Mouse (Mus musculus): Measurements from ENCODE around the gene Rnf157.
A peak's percentile ranks its signal among the peaks of the same experiment; 100 is the strongest.

Gene Rnf157

GRCm38 (mm10) chr11:116434287-116434966, 21.6 kb upstream of the Rnf157 start:
- DNase-seq (ENCODE audit: low read depth, low spot score): peak; percentile 87

DNA sequence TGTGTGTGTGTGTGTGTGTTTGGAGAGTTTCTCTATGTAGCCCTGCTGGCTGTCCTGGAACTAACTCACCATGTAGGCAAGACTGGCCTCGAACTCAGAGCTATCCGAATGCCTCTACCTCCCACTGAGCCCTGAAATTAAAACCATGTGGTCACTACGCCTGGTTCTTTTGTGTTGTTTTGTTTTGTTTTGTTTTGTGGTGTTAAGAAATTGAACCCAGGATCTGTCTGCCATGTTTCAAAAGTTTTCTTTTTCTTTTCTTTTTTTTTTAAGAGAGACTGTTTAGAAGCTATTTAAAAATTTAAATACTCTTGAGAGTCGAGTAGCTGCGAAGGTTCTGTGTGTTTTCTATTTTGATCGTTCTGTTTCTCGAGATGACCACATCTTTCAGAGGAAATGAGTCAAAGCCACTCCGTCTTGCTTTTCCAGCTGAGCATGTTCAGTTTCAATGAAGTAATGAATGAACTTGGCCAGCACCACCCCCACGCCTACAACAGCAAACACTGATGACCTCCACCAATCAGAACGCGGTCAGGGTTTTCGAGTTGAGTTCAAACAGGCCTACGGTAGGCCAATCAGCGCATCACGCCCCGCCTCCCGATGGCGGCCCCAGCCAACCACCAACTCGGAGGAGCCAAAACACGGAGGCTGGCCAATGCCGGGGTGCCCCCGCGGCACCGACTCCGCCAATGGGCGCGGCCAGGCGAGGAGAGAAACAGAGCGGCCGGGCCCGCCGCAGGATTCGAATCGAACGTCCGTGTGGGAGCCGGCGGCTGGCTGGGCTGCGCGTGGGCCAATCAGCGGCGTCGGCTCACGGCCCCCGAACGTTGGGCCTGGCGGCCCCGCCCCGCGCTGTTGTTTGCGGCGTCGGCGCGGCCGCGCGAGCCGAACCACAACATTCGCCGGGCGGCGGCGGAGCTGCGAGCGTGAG, 20.8 kb upstream of the Rnf157 start, which contains the start of gene Ubald2:
Gene Ubald2, plus strand, starts transcription at position 739 of the 931 bp plus-strand sequence.
- DNase-seq (ENCODE audit: low read depth, low spot score): peak; percentile 100

GRCm38 (mm10) chr11:116432593-116433355, 19.9 kb upstream of the Rnf157 start:
- no peak for DNase-seq (ENCODE audit: low read depth, low spot score)

DNA sequence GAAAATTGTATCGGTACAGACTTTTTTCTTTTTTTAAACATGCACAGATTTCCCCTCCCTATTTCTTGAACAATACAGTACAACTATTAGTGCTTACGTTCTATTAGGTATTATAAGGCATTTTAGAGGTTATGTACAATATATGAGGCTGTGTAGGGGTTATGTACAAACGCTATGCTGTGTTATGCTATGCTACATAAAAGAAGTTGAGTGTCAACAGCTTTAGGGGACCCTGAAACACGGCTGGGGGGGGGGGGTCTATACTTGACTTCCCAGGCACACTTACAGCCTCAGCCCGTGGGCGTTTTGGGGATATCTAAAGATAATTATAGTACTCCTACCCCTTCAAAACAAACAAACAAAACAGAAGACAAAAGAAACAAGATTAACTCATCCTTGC, 19.3 kb upstream of the Rnf157 start:
- no peak for DNase-seq (ENCODE audit: low read depth, low spot score)

GRCm38 (mm10) chr11:116431428-116432077, 18.7 kb upstream of the Rnf157 start:
- no peak for DNase-seq (ENCODE audit: low read depth, low spot score)

DNA sequence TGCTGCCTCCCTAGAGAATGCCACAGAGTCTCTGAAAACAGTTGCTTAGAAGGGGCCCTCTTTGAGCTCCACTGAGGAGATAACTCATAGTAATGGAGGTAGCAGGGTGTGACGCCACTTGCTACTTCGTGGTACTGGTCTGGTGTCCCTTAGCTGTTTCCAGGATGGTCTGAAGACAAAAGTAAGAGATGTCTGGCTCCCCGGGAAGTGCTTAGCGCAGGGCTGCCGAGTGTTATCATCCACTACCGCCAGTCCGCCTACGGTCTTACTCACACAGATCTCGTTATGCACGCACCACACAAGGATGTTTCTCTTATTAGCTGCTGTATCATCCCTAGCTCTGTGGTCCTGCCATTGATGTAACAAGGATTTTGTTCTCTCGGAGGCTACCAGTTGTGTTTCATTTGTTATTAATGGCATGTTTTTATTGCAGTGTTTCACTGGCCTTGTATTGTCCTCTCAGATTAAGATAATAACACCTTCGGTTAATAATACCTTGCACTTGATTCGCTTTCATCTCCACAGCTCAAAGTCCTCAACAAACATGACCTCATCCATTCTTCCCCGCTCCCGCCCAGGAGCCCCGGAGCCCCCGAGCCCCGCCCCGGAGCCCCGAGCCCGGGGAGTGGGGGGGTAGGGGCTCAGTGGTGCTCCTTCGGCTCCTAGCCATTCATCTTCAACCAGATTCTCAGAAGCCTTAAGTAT, 18.0 kb upstream of the Rnf157 start:
- no peak for DNase-seq (ENCODE audit: low read depth, low spot score)

DNA sequence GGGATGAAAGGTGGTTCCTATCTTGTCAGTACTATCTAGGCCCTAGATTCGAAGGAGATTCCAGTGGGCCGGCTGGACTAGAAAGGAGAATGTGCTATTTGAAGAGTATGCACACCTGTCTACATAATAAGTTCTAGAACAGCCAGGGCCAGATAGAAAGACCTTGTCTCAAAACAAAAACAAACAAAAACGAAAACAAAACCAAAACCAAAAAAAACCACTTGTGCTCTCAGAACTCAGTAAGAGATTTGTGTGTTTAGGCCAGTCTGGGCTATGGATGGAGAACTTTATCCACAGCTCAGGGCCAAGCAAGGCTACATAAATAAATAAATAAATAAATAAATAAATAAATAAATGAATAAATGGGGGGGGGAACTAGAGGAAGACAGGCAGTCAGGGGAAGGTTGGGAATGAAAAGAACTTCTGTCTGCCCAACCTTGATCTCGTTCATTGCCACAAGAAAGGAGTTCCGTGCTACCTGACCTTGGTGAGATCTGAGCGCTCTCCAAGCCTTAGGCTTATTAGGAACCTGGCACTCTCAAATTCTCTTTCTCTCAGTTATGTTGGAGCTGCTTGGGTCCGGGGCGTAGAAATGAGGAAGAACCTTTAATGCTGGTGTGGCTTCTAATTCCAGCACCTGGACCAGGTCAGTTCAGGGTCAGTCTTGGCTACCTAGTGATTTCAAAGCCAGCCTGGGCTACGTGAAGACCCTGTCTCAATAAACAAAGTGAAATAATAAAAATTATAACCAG, 17.2 kb upstream of the Rnf157 start:
- DNase-seq (ENCODE audit: low read depth, low spot score): peak; percentile 25

DNA sequence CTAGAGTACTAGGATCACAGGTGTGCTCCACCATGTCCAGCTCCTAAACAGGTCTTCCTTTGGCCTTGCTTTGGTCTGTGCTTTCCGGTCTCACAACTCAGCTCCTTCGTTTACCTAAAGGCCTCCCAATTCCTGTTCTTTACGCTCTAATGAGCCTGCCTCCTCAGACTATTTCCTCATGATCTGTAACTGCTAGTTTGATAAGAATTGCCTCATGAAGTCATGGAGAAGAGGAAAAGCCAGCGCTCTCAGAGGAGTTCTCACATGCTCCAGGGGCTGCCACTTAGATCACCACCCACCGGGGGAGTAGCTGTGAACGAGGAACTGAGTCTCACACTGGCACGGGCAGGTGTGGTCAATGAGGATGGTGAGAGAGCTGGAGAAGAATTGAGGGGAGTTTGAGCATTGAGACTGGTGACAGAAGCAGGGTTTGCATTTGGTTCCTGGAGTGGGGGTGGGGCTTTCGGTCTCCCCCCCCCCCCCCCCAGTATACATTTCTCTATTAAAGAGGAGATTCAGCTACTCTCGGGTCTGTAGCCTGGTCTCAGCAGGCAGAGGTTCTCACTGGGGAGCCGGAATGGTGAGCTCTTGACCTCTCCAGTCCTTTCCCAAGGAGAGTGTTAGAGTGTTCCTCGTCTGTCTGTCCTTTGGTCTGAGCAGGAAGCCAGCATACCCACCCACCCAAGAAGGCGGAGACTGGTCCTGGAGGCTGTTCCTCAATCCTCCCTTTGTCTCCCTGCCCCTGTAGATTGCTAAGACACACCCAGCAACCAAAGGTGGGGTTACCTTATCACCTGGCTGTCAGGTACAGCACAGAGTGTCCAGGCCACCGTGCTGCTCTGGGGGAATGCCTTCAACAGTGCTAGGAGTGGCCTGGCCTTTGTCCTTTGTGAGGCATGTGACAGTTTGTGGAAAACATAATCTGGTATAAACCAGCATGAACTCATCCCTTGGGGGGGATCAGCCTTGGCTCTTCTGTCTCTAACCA, 16.3 kb upstream of the Rnf157 start:
- DNase-seq (ENCODE audit: low read depth, low spot score): peak; percentile 75

DNA sequence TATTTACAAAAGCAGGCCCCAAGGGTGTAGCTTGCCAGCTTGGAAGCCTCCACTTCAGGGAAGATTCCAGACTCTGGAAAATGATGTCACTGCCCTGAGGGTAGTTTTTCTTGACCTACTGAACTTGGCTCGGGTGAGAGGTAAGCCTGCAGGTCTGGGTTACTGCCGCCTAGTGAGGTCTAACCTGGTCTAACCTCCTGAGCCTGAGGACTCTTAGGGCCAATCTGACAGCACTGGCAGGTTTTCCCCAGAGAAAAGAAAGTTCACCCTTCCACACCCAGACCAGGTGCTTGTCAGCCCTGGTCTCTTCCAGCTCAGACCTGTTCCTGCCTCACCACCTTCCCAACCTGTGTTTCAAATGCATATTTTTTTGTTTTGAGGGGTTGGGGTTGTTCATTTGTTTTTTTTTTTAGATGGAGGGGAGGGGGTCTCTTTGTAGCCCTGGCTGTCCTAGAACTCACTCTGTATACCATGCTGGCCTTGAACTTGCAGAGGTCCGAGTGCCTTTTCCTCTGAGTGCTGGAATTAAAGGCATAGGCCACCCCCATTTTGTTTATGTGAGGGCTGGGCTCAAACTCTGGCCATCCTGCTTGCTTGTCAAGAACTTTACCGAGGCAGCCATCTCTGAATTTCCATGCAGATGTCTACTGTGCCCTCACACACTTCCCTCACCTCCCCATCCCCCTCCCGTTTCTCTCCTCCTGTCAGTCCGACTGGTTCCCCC, 14.2 kb upstream of the Rnf157 start:
- peak; percentile 90 for DNase-seq (ENCODE audit: low read depth, low spot score)

- DNase-seq (ENCODE audit: low read depth, low spot score): peak; percentile 90
These were observed 13.5 kb upstream of the Rnf157 start for GRCm38 (mm10) chr11:116426328-116426727.

- DNase-seq (ENCODE audit: low read depth, low spot score): peak; percentile 44
These were observed 12.0 kb upstream of the Rnf157 start for GRCm38 (mm10) chr11:116424621-116425407.

DNA sequence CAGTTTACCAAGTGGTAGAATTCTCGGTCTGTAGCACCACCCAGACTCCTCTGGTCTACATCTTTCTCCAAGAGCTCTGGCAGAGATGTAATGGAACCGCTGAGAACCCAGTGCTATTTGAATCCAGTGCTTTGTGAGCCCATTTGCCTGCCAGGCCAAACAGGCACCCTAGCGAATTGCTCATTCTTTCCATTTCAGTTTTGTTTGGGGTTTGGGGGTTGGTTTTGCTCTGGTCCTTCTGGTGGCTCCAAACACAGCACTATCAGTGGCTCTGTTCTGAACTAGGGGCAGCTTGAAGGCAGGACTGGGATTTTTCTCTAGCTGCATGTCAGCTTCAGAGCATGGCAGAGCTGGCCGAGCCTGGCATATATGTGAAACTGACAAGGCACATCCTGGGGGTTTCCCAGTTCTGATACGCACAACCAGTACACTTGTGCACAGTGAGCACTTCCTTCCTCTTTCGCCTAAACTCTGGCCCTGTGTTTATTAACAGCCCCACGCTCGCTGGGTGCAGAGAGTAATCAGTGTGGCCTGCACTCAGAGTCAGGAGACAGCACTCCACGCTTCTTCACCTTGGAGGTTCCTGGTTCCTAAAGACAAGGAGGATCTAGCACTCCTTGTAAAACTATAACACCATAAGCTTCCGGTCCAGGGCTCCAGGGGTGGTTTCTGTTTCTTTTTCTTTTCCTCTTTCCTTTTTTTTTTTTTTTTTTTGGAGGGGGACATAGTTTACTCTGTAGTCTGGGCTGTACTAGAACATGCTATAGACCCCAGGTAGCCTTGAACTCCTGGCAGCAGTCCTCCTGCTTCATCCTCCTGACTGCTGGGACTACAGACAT, 11.2 kb upstream of the Rnf157 start:
- DNase-seq (ENCODE audit: low read depth, low spot score): no peak

GRCm38 (mm10) chr11:116423214-116423613, 10.4 kb upstream of the Rnf157 start:
- peak; percentile 4 for DNase-seq (ENCODE audit: low read depth, low spot score)

- no peak for DNase-seq (ENCODE audit: low read depth, low spot score)
These were observed 9.7 kb upstream of the Rnf157 start for GRCm38 (mm10) chr11:116422562-116422961.

DNA sequence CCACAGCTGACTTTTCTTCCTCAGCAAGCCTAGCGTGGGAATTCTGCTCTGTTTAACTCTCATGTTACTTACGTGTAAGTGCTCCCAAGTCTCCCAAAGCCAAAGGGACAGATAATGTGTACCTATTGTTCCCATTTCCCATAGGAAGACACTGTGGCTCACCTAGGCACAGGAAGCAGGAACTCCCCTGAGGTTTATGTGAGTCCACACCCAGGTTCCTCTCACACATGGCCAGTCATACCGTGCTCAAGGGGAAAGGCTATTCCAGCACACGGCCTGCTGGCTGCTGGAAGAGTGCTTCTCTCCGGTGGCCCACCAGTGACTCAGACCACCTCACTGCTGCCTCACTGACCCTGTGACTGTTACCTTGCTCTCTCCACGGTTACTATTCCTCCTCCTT, 8.3 kb upstream of the Rnf157 start:
- no peak for DNase-seq (ENCODE audit: low read depth, low spot score)

GRCm38 (mm10) chr11:116418841-116419462, 6.1 kb upstream of the Rnf157 start:
- no peak for DNase-seq (ENCODE audit: low read depth, low spot score)

All from ZHBTc4 (cell line).